Mouse (Mus musculus): ENCODE measurements around the gene Sycp2l. TPM values are rescaled to one million over a fixed set of nuclear protein-coding genes. Genes with fewer than 3 reads are reported as not detected.

Gene Sycp2l
- not detected for total RNA-seq (2021)
- long read RNA-seq, experiment 1: 0 reads
- long read RNA-seq, experiment 2: 0 reads

DNA sequence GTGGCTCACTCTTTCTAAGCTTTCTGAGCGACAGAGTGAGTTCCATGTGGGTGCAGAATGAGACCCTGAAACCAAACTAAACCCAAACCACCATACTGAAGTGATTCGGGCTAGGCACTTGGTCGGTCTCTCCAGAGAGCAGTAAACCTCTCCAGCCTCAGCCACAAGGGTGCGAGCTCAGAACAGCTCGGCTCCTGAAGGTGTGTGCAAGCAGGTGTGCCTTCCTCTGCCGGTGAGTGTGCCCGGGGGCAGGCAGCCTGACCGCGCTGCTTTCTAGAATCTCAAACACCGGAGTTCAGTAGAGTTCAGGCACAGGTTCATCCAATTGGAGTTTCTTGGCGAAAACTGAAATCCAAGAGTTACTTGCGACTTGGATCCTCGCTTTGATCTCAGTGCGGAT lies at the start of gene Sycp2l:
Gene Sycp2l (plus strand): TSS at position 368 of the 400 bp plus-strand sequence.
- no peak for DNase-seq

DNA sequence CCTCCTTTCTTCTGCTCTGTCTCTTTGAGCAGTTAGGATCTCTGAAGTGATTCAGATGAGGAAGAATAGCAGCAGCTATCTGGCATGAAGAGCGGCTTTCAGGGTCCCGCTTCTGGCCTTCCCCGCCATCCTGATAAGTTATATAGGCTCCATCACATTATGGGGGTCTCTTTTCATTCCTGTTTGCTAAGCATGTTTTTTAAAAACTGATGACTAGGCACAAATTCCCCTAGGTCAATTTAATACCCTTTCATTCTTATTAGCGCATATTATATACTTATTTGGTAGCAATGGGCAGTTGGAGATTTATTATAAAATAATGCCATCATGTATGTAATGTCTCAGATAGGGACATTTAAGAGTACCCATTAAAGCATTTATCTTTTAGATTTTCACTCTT lies 46.5 kb upstream of the Sycp2l start:
- no peak for DNase-seq

DNA sequence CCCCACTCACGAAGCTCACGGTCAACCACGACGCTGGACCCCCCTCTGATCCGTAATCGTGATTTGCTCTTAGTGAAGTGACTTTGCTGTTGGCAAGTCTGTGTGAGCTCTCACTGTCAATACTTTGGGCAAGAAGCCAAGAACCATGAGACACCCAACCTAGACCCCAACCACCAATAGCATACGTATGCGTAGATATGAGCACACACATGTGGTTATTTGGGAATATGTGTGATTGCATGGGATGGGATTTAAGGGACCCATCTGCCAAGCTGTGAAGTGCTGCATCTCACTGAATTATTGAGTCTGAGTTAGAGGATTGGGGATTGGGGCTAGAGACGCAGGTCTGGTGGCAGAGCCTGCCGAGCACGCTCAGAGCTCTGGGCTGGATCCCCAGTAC lies 42.5 kb upstream of the Sycp2l start:
- DNase-seq: no peak

DNA sequence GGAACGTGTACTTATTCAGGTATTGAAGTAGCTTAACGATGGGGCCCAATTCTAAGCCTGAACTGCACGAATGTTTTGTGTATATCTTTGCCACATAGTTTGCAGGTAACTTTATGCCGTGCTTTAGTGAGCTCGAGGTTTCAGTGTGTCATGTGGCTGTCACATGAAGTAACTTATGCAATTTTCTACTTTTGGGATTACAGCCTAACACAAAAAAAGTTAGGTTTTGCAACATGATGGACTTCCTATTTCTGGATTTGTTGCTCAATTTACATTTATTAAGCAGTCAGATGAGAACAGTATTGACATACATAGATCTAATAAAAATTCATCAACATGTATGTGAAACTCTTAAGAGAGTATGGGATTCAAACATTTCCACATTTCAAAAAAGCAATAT lies 40.3 kb upstream of the Sycp2l start:
- DNase-seq: no peak

DNA sequence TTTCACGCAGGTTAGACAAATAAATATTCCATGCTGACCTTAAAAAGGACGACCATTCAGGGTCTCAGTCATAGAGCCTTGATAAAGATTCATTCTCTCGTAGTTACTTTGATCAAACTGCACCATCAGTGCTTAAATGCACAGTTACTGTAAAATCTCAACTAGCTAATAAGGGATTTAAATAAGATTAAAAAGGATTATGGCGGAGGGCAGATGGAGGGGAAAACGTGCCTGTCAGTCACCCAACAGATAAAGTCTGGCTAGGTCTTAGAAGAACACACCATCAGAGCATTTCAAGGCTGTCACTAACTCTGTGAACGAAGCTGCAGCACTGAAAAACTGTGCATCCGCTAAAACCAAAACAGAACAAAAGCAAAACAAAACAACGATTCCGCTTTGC lies 36.2 kb upstream of the Sycp2l start:
- no peak for DNase-seq

DNA sequence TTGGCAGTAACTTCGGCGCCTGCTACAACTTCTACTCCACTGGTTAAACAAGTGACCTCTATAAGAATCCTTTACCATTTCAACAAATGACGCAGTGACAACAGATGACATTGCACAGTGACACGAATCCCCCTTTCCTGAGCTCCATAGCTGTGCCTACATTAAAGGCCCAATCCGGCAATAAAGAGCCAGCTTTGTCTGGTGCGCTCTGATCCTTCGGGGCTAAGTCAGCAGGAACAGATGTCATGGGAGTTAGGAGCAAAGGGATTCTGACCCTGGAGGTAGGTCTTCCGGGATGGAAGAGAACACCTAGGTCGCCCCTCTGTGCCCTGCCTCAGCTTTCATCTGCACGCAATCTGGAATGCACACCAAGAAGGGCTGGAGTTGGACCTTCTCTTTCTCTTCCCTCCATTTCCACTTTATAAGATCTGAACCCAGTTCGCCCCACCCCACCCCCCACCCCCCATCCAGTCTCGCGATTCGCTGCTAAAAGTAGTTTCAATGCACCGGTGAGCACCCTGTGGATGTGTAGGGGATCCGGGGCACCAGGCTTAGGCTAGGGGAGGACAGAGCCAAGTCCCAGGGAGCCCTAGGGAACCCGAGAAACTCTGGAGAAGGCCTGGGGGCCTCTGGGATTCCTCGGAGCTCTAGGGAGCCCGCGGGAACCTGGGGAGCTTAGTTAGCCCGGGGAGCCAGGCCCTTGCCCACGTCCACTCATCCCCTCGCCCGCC lies 35.3 kb upstream of the Sycp2l start:
- no peak for DNase-seq

DNA sequence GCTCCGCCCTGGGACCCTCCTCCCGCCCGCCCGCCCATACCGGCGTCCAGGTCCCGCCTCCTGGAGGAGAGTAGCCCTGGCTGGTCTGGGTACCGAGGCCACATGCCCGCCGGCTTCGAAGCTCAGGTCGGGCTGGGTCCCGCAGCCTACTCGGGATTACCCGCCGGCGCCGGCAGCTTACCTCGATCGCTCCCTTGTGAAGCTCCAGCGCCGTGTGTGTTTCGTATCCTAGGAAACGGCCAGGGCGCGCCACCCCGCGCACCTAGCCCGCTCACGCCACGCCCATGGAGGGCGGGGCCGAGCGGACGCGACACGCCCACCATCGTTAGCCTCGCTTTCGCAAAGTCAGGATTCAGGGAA lies 34.7 kb upstream of the Sycp2l start, which contains the start of gene Mak:
Gene Mak (minus strand): TSS at position 286 of the 360 bp plus-strand sequence.
- peak; percentile 64 to 70 for DNase-seq

DNA sequence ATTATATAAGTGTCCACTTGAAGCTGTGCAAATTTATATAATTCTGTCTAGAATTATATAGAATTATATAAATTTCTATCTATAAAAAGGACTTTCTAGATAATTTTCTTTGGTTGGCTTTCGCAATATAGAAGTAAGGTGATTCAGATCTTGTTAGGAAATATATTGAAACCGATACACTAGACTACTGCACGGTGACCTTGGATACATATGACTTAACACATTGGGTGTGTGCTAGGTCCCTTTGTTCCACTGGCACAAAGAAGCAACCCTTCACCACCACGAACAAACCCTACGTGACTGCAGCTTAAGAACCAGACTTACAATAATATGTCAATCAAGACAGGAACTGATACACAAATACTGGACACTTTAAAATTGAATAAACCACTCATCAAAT lies 34.2 kb upstream of the Sycp2l start:
- no peak for DNase-seq

DNA sequence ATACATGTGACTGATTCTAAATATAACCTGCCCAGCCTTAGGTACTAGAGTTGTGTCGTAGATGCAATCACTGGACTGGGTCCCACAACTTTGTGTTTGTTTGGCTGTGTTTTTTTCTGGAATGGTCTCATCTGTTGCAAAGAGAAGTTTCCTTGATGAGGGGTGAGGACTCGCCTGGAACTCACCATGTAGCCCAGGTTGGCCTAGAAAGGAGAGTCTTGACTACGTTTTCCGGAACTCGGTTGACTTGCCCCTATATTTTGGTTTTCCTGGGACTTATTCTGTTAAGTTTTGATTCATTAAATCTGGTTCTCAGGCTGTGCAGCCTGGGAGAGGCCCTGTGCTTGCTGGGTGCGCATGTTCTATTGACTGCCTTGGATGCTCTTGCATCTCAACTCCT lies 33.4 kb upstream of the Sycp2l start:
- no peak for DNase-seq

DNA sequence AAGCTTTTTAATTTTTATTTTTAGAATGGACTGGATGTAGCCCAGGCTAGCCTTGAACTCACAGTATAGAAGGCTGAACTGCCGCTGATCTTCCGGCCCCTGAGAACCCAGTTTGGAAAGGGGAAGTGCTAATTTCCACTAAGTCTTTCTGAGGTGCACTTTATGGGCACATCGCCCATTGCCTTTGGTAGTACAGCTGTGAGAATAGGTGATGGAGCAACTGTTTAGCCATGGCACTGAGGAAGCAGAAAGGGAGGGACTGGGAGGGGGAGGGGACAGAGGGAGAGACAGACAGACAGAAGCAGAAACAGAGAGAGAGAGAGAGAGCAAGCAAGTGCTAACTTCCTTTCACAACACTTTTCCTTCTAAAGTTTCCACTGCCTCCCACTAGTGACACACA lies 29.6 kb upstream of the Sycp2l start:
- DNase-seq: no peak

DNA sequence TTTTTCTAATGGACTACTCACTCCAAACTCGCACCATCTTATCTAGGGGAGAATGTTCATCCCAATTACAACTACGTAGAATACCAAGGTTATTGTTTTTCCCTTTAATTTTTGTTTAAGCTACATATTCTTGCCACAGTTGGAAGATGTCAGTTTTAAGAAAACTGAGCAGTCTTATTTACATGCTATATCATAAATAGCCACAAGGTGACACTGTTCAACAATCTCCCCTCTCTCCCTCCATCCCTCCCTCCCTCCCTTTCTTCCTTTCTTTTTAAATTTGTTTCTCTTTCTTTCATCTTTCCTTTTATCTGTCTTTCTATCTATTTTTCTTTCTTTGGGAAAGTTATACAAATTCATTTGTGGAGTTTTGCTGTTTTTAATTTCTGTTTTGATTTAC lies 29.0 kb upstream of the Sycp2l start:
- DNase-seq: no peak

DNA sequence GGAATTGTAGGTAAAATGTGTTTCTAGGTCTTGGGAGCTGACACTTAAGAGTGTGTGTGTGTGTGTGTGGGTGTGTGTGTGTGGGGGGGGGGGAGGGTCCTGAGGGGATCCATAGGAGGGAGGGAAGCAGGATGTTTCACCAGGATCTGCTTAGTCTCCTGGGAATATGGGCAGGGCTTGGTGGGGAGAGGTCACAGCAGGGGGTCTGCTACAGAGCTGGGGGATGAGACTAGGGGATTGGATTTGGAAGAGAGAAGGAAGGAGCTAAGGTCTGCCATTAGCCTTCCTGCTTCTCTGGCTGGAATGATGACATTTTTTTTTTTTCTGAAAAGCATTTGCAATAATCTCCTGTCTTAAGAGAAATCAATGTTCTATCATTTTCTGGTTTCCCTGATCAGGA lies 25.4 kb upstream of the Sycp2l start:
- DNase-seq: no peak

DNA sequence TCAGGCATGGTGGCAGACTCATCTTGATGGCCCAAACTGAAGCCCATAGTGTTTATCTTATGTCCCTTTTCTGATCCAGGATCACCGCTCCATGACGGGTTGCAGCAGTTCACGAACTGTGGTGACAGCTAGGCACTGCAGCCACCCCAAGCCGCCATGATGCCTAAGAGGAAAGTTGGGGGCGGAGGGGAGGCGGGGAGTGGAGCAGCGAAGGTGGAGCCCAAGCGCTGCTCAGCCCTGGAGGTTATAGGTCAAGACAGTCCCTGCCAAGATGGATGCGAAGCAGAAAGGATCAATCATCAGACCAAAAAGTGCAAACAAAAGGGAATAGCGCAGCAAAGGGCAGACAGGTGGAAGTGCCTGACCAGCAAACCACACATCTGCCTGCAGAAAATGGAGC lies 22.8 kb upstream of the Sycp2l start:
- no peak for DNase-seq

DNA sequence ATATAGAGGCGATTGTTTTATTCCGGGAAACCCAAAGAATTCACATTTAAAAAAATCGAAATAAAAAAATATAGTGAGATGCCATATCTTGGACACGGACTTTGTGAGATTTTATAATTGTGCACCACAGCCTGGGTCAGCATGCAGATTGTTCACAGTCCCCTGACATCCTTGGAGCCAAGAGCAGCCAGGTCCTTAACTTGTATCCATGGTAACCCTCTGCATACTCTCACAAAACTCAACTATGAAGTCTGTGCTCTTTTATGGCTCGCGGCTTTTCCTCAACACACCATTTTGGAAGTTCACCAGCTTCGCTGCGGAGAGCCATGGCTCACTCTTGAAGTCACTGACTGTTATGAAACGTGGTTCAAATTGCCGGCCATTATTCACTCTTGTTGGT lies 19.9 kb upstream of the Sycp2l start:
- no peak for DNase-seq

DNA sequence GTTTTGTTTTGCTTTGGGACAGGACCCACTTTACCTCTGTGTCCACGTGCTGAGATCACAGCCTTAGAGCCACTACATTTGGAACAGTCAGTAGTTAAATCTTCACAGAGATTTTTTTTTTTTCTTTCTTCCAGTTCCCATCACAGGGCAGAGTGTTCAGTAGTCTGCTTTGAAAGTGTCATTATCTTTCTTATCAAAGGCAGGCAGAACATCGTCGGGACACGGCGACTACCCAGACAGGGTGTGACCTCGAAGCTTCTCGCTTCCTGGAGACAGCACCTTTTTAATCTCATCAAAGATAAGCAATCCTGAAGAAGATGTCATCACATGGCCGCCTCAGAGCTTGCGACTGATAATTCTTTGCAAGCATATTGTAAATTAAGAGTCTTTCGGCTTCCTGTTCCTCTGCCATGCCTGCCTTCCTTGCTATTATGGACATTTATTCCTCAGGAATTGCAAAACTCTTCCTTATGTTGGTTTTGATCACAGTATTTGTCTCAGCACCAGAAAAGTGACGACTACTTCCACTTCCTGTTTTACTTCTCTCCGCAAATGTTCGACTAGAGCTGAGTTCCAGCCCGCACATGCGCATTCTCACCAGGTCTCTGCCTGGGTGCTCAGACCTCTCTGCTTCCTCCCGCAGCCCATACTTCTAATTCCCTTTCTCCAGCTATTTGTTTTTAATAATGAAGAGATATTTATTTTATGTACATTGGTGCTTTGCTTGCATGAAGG lies 16.6 kb upstream of the Sycp2l start:
- DNase-seq: peak in 1 of 2 experiments; percentile 12

DNA sequence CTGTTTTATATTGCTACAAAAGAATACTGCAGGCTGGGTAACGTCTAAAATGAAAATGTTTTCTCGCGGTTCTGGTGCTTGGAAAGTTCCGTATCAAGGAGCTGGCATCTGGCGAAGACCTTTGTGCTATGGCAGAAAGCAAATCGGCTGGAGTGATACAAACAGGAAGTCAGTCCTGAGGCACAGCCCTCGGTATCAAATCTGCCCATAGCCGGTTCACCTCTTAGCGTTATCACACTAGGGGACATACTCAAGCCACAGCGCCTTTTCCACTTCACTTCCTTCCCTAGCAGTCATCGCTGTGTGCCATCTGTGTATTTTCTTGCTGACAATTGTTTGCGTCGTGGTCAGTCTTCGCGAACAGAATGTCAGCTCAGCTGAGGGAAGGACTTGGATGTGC lies 15.8 kb upstream of the Sycp2l start:
- DNase-seq: no peak

DNA sequence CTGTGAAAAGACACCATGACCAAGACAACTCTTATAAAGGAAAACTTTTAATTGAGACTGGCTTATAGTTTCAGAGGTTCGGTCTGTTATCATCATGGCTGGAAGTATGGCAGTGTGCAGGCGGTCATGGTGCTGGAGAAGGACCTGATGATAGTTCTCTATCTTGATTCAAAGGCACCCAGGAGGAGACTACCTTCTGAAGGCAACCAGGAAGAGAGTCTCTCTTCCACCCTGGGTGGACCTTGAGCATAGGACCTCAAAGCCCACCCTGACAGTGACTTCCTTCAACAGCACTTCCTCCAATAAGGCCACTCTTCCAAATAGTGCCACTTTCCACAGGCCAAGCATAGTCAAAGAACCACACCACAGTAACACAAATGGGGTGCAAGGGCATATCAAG lies 14.1 kb upstream of the Sycp2l start:
- DNase-seq: no peak

DNA sequence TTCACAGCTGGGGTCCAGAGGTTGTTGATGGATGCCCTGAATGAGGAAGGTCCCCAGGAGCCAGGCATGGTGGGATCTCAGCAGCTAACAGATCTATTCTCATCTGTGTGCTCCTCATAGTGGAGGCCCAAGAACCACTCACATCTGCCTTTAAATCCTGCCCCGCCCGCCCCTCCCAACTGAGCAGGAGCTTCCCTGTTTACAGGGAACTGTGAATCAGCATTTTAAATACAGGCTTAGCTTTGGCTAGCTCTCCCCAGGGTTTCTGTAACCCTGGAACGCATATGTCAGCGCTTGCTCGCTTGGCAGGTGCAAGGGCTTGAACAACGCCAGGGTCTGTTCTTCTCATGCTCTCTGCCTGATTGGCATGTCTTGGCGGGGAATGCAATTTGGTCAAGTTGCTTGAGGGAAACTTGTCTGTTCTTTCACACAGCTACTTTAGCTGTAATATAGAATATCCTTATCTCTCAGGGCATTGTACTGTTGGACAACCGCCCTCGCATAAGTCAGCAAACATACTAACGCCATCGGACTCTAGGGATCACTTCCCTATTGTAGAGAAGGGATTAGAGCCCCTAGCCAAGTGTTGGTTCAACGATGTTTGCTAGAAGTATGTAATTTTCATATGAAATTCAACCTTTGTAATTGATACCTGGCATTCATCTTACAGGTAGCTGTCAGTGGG lies 10.1 kb upstream of the Sycp2l start:
- DNase-seq: no peak

DNA sequence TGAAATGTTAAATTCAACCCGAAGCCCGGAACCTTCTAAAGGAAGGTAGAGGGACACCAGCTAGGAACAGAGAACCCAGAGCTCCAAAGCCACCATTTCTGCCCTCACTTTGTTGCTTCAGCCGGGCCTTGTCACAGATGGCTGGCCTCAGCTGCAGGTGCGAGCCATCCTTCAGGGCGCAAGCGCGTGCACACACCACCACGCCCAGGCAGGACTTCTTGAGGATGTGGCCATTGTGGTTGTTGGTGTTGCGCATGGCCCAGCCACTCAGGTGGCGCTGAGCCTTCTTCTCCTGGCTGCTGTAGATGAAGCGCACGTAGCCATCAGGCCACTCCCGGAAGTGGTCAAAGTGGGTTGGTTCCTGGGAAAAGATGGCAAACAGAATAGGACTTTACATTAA lies 8.6 kb upstream of the Sycp2l start:
- DNase-seq: no peak

DNA sequence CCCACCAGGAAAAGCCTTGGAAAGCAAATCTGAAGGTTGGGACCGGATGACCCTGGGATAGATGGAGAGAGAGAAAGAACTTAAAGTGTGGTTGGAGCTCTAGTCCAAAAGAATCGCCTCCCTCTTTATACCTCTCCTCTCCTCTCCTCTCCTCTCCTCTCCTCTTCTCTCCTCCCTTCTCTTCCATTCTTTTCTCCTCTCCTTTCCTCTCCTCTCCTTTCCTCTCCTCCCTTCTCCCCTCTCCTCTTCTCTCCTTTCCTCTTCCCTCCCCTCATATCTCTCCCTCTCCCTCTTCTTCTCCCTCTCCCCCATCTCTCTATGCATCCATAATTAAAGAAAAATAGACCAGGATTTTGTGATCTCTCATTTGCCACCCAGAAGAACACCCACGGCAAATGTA lies 3.2 kb upstream of the Sycp2l start, which contains the start of gene Gcm2:
Gene Gcm2 (minus strand): TSS at position 101 of the 400 bp plus-strand sequence.
- no peak for DNase-seq

DNA sequence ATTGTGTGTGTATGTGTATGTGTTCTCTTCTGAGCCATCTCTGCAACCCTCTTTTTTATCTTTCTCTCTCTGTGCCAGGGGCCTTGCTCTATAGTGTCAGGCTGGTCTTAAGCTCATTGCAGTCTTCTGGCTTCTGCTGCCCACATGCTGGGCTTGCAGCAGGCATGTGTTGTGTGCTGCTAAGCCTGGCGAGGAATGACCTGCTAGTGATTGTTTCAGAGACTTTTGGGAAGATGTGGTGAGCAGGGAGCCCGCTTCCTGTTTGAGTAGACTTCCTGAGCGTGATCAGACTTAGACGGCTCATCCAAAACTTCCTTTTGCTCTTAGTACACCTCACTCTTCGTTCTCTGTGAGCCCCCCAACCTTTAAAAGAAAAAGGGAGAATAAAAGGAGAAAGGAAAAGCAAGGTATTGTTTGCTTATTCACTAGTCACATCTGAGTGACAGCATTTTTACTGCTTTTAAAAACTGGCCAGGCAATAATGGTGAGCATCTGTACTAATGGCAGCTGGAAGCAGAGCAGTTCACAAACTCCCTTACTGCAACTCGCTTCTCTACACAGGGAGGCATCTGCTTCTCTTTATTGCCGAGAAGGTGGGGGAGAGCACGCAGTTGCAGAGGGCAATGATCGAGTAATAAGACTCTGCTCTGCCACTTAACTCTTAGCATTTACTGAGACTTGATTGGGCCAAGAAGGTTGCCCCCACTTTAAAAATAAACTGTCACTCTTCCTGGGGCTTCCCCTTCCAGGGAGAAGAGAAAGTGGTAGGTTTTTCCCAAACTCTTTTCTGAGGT lies 5.2 kb downstream of the Sycp2l start:
- no peak for DNase-seq

DNA sequence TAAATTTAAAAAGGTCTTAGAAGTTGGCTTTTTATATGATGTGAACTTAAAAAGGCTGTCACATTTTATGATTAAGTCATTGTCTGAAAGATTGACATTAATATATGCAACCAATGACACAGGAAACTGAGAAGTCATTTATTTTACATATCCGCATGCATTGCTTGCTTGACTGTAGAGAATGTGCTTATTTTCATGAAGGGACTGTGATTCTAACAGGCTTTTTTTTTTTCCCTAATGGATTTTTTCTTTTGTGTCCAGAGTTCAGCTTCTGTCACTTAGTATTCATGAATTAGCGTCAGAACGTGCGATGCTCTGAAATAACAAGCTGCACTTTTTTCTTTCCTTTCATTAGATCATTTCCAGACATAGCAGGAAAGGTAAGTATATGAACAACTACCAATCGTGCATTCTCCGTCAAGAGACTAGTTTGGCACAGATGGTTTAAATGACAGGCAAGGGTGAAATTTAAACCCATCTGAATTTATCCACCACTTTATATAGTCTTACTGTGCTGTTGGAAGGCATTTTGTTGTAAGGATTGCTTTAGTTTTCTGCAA lies 9.6 kb downstream of the Sycp2l start:
- DNase-seq: no peak
